Mouse (Mus musculus) macrophage (primary cell): Measurements from ENCODE around the gene Bola2. TPM values are rescaled to one million over a fixed set of nuclear protein-coding genes. Genes with fewer than 3 reads are reported as not detected.
"Not testable (repeated sequence)": the region's sequence is repeated elsewhere in the genome, so short reads cannot be mapped to it uniquely, and the experiment has no call there.

Experiments used
- H3K27ac ChIP-seq: fragments of 350-480 bp; formaldehyde crosslinking; 2 replicates; pipeline ENCODE4 v1.9.0; 2021
- H3K36me3 ChIP-seq: fragments of 350-480 bp; formaldehyde crosslinking; 2 replicates; pipeline ENCODE4 v1.9.0; 2021; ENCODE audit errors: inconsistent target
- H3K4me3 ChIP-seq: fragments of 350-480 bp; formaldehyde crosslinking; 2 replicates; pipeline ENCODE4 v1.9.0; 2021; ENCODE audit errors: inconsistent target
- H3K79me2 ChIP-seq: fragments of 350-480 bp; formaldehyde crosslinking; 2 replicates; pipeline ENCODE4 v1.9.0; 2021; ENCODE audit errors: inconsistent target
- WGBS: methylation state at CpG from one replicate; pipeline ENCODE4 v1.1.7; 2026; ENCODE audit warnings: inconsistent platforms; ENCODE audit not compliant: missing documents; 5-methylcytosine and 5-hydroxymethylcytosine counted together
- polyA plus RNA-seq: library from polyadenylated mRNA; stranded (reverse); fragments of 250-400 nt; gene quantifications from 3 replicates; pipeline ENCODE4 v1.2.4, GENCODE M21; 2018; ENCODE audit warnings: inconsistent platforms

The Bola2 gene
- polyA plus RNA-seq, 1 experiment from 2014 or later, result 42.4 TPM

- peaks cover 12% of the 10 kb centered on the region for H3K79me2 ChIP-seq
- H3K27ac ChIP-seq, result no peak overlapping the region
- WGBS, result 93% methylated on average over 10 of the region's 10 CpGs
- no peaks in the 10 kb centered on the region for H3K36me3 ChIP-seq
- H3K4me3 ChIP-seq, result no peak overlapping the region
Observed at GRCm38 (mm10) chr7:126708175-126708952, 13.2 kb downstream of the Bola2 start.

- H3K79me2 ChIP-seq, result no peaks in the 10 kb centered on the region
- no peaks in the 10 kb centered on the region for H3K36me3 ChIP-seq
- H3K4me3 ChIP-seq, result no peak overlapping the region
- no peak overlapping the region for H3K27ac ChIP-seq
- WGBS, result 39% methylated on average over 4 of the region's 4 CpGs
Observed at GRCm38 (mm10) chr7:126710266-126710665, 15.1 kb downstream of the Bola2 start.

- H3K36me3 ChIP-seq, result no peaks in the 10 kb centered on the region
- WGBS, result 86% methylated on average over 3 of the region's 3 CpGs
- H3K4me3 ChIP-seq, result no peak overlapping the region
- no peaks in the 10 kb centered on the region for H3K79me2 ChIP-seq
- no peak overlapping the region for H3K27ac ChIP-seq
Observed at GRCm38 (mm10) chr7:126711910-126712309, 16.7 kb downstream of the Bola2 start.

- H3K27ac ChIP-seq, result no peak overlapping the region
- H3K36me3 ChIP-seq, result no peaks in the 10 kb centered on the region
- no peak overlapping the region for H3K4me3 ChIP-seq
- 98% methylated on average over 3 of the region's 4 CpGs for WGBS
- no peaks in the 10 kb centered on the region for H3K79me2 ChIP-seq
Observed at GRCm38 (mm10) chr7:126715679-126716078, 20.5 kb downstream of the Bola2 start.

GRCm38 (mm10) chr7:126717566-126717965, 22.4 kb downstream of the Bola2 start:
- H3K27ac ChIP-seq, result no peak overlapping the region
- WGBS, result 92% methylated on average over 3 of the region's 3 CpGs
- no peak overlapping the region for H3K4me3 ChIP-seq
- no peaks in the 10 kb centered on the region for H3K36me3 ChIP-seq
- H3K79me2 ChIP-seq, result no peaks in the 10 kb centered on the region

- H3K4me3 ChIP-seq, result no peak overlapping the region
- no peaks in the 10 kb centered on the region for H3K79me2 ChIP-seq
- WGBS, result 90% methylated on average over 5 of the region's 5 CpGs
- no peaks in the 10 kb centered on the region for H3K36me3 ChIP-seq
- no peak overlapping the region for H3K27ac ChIP-seq
Observed at GRCm38 (mm10) chr7:126718787-126719337, 23.7 kb downstream of the Bola2 start.

- H3K79me2 ChIP-seq, result no peaks in the 10 kb centered on the region
- 63% methylated on average over 13 of the region's 13 CpGs for WGBS
- no peaks in the 10 kb centered on the region for H3K36me3 ChIP-seq
- H3K4me3 ChIP-seq, result no peak overlapping the region
- no peak overlapping the region for H3K27ac ChIP-seq
Observed at GRCm38 (mm10) chr7:126721635-126722034, 26.4 kb downstream of the Bola2 start.

- peak overlapping the region; percentile 41 for H3K27ac ChIP-seq
- WGBS, result 0% methylated on average over 3 of the region's 3 CpGs
- no peak overlapping the region; the same call in 1 of the 2 replicates for H3K4me3 ChIP-seq
- H3K36me3 ChIP-seq, result no peaks in the 10 kb centered on the region
- no peaks in the 10 kb centered on the region for H3K79me2 ChIP-seq
Observed at GRCm38 (mm10) chr7:126725077-126725476, 29.9 kb downstream of the Bola2 start.

GRCm38 (mm10) chr7:126725667-126726066, 30.5 kb downstream of the Bola2 start:
- Histone ChIP-seq H3K4me3 (no peak overlapping the region; the same call in 1 of the 2 replicates), H3K79me2 (no peaks in the 10 kb centered on the region), H3K36me3 (no peaks in the 10 kb centered on the region), H3K27ac (peak overlapping the region; percentile 41)
- WGBS, result 26% methylated on average over 5 of the region's 5 CpGs

- not testable (repeated sequence) for H3K4me3 ChIP-seq, H3K79me2 ChIP-seq, H3K27ac ChIP-seq, H3K36me3 ChIP-seq
- 92% methylated on average over 3 of the region's 4 CpGs for WGBS
Observed at GRCm38 (mm10) chr7:126730256-126730789, 35.1 kb downstream of the Bola2 start.

- H3K4me3 ChIP-seq, result no peak overlapping the region
- WGBS, result 65% methylated on average over 8 of the region's 8 CpGs
- no peak overlapping the region for H3K27ac ChIP-seq
- no peaks in the 10 kb centered on the region for H3K36me3 ChIP-seq
- no peaks in the 10 kb centered on the region for H3K79me2 ChIP-seq
Observed at GRCm38 (mm10) chr7:126736122-126736521, 40.9 kb downstream of the Bola2 start.

- WGBS, result 88% methylated on average over 17 of the region's 17 CpGs
Observed at GRCm38 (mm10) chr7:126739551-126739950, 44.4 kb downstream of the Bola2 start.

GRCm38 (mm10) chr7:126740132-126740735, 45.0 kb downstream of the Bola2 start:
- H3K36me3 ChIP-seq, result no peaks in the 10 kb centered on the region
- WGBS, result 84% methylated on average over 13 of the region's 13 CpGs
- no peak overlapping the region for H3K27ac ChIP-seq
- H3K4me3 ChIP-seq, result no peak overlapping the region
- no peaks in the 10 kb centered on the region; the same call in 1 of the 2 replicates for H3K79me2 ChIP-seq

More at GRCm38 (mm10) chr7:126739551-126739950, 44.4 kb downstream of the Bola2 start:
- H3K79me2 ChIP-seq, result no peaks in the 10 kb centered on the region
- H3K27ac ChIP-seq, result no peak overlapping the region
- no peaks in the 10 kb centered on the region for H3K36me3 ChIP-seq
- H3K4me3 ChIP-seq, result no peak overlapping the region

- Histone ChIP-seq H3K79me2 (no peaks in the 10 kb centered on the region; the same call in 1 of the 2 replicates), H3K4me3 (no peak overlapping the region), H3K27ac (no peak overlapping the region), H3K36me3 (no peaks in the 10 kb centered on the region)
- WGBS, result 84% methylated on average over 5 of the region's 5 CpGs
Observed at GRCm38 (mm10) chr7:126740977-126741376, 45.8 kb downstream of the Bola2 start.

GRCm38 (mm10) chr7:126741452-126741851, 46.3 kb downstream of the Bola2 start:
- Histone ChIP-seq H3K27ac (no peak overlapping the region), H3K79me2 (no peaks in the 10 kb centered on the region; the same call in 1 of the 2 replicates), H3K36me3 (no peaks in the 10 kb centered on the region), H3K4me3 (no peak overlapping the region)
- 89% methylated on average over 4 of the region's 5 CpGs for WGBS
